Mouse (Mus musculus) embryonic facial prominence, embryonic 10.5 days (tissue): ENCODE data around the gene Camk2d. TPM values are rescaled to one million over a fixed set of nuclear protein-coding genes. Genes with fewer than 3 reads are reported as not detected.

ENCODE experiments used
- DNase-seq: peaks from one replicate; pipeline ENCODE4 v3.0.0-alpha.2; 2017; ENCODE audit warnings: low spot score
- H3K27ac ChIP-seq: fragments of 300-500 bp; sonication (generic); replicated peaks from 2 replicates; pipeline ENCODE4 v1.5.1; 2016; ENCODE audit warnings: mild to moderate bottlenecking
- H3K27me3 ChIP-seq: fragments of 300-500 bp; sonication (generic); replicated peaks from 2 replicates; pipeline ENCODE4 v1.6.1; 2016; ENCODE audit warnings: low read depth, mild to moderate bottlenecking; ENCODE audit not compliant: poor library complexity, severe bottlenecking
- H3K36me3 ChIP-seq: fragments of 300-500 bp; sonication (generic); replicated peaks from 2 replicates; pipeline ENCODE4 v1.6.1; 2016; ENCODE audit warnings: mild to moderate bottlenecking, moderate library complexity
- H3K4me1 ChIP-seq: fragments of 300-500 bp; sonication (generic); 2 replicates; pipeline ENCODE4 v1.6.1; 2016
- H3K4me3 ChIP-seq: fragments of 300-500 bp; sonication (generic); 2 replicates; pipeline ENCODE4 v1.5.1; 2016; ENCODE audit warnings: mild to moderate bottlenecking, moderate library complexity
- H3K9me3 ChIP-seq: fragments of 300-500 bp; sonication (generic); 2 replicates; pipeline ENCODE4 v1.6.1; 2016; ENCODE audit warnings: mild to moderate bottlenecking
- WGBS: fragments of 180-500 bp; shearing (Covaris S2); methylation state at CpG from one replicate; pipeline ENCODE4 v1.1.7; 2016; 5-methylcytosine and 5-hydroxymethylcytosine counted together
- polyA plus RNA-seq: library from polyadenylated mRNA; unstranded; fragments of >200 nt; fragmentation: Nextera tagmentation; extraction: Ambion mirVana; gene quantifications from 2 replicates; pipeline ENCODE4 v1.2.1, GENCODE M21; 2016

Camk2d gene
- polyA plus RNA-seq, 1 experiment from 2014 or later = 13.7 TPM

GRCm38 (mm10) chr3:126620152-126620551 lies 24.1 kb downstream of the Camk2d start:
- no peaks in the 10 kb centered on the region for H3K9me3 ChIP-seq
- H3K27ac ChIP-seq = no peak overlapping the region
- no peaks in the 10 kb centered on the region for H3K4me1 ChIP-seq
- H3K27me3 ChIP-seq = no peaks in the 10 kb centered on the region
- H3K36me3 ChIP-seq = no peaks in the 10 kb centered on the region; the same call in none of the 2 replicates
- H3K4me3 ChIP-seq = no peak overlapping the region
- DNase-seq = no peak
- 91% methylated on average over 6 of the region's 6 CpGs for WGBS

- Histone ChIP-seq H3K4me3 (no peak overlapping the region), H3K27me3 (no peaks in the 10 kb centered on the region), H3K36me3 (no peaks in the 10 kb centered on the region; the same call in 1 of the 2 replicates), H3K27ac (no peak overlapping the region), H3K9me3 (no peaks in the 10 kb centered on the region), H3K4me1 (no peaks in the 10 kb centered on the region)
- DNase-seq = no peak
- WGBS = 92% methylated on average over 2 of the region's 2 CpGs
Measured at GRCm38 (mm10) chr3:126622509-126622908, 26.4 kb downstream of the Camk2d start.

GRCm38 (mm10) chr3:126624994-126625763 lies 29.1 kb downstream of the Camk2d start:
- WGBS = 90% methylated on average over 11 of the region's 11 CpGs
- Histone ChIP-seq H3K27ac (no peak overlapping the region), H3K4me3 (no peak overlapping the region), H3K36me3 (no peaks in the 10 kb centered on the region), H3K4me1 (no peaks in the 10 kb centered on the region), H3K27me3 (no peaks in the 10 kb centered on the region), H3K9me3 (no peaks in the 10 kb centered on the region)
- DNase-seq = no peak

- Histone ChIP-seq H3K27ac (no peak overlapping the region), H3K36me3 (no peaks in the 10 kb centered on the region), H3K4me3 (no peak overlapping the region), H3K27me3 (no peaks in the 10 kb centered on the region), H3K9me3 (no peaks in the 10 kb centered on the region), H3K4me1 (no peaks in the 10 kb centered on the region)
- DNase-seq = no peak
- 88% methylated on average over 8 of the region's 8 CpGs for WGBS
Measured at GRCm38 (mm10) chr3:126625764-126626040, 29.6 kb downstream of the Camk2d start.

- Histone ChIP-seq H3K36me3 (no peaks in the 10 kb centered on the region), H3K4me1 (peaks cover 3% of the 10 kb centered on the region; the same call in 1 of the 2 replicates), H3K27me3 (no peaks in the 10 kb centered on the region), H3K4me3 (no peak overlapping the region), H3K27ac (no peak overlapping the region), H3K9me3 (no peaks in the 10 kb centered on the region)
- WGBS = 92% methylated on average over 4 of the region's 4 CpGs
- no peak for DNase-seq
Measured at GRCm38 (mm10) chr3:126627968-126628367, 31.9 kb downstream of the Camk2d start.

GRCm38 (mm10) chr3:126628380-126628779 lies 32.3 kb downstream of the Camk2d start:
- no peaks in the 10 kb centered on the region for H3K36me3 ChIP-seq
- no peak overlapping the region for H3K27ac ChIP-seq
- H3K4me1 ChIP-seq = peaks cover 3% of the 10 kb centered on the region; the same call in 1 of the 2 replicates
- WGBS = 66% methylated on average over 3 of the region's 3 CpGs
- no peaks in the 10 kb centered on the region for H3K27me3 ChIP-seq
- no peaks in the 10 kb centered on the region for H3K9me3 ChIP-seq
- no peak for DNase-seq
- H3K4me3 ChIP-seq = no peak overlapping the region

GRCm38 (mm10) chr3:126629040-126629439 lies 32.9 kb downstream of the Camk2d start:
- H3K9me3 ChIP-seq = no peaks in the 10 kb centered on the region
- no peak overlapping the region for H3K4me3 ChIP-seq
- no peak overlapping the region for H3K27ac ChIP-seq
- no peaks in the 10 kb centered on the region for H3K36me3 ChIP-seq
- 79% methylated on average over 2 of the region's 2 CpGs for WGBS
- no peaks in the 10 kb centered on the region for H3K27me3 ChIP-seq
- peaks cover 3% of the 10 kb centered on the region; the same call in 1 of the 2 replicates for H3K4me1 ChIP-seq
- no peak for DNase-seq

GRCm38 (mm10) chr3:126630111-126630869 lies 34.2 kb downstream of the Camk2d start:
- 87% methylated on average over 19 of the region's 19 CpGs for WGBS
- H3K27me3 ChIP-seq = no peaks in the 10 kb centered on the region
- H3K9me3 ChIP-seq = no peaks in the 10 kb centered on the region
- H3K27ac ChIP-seq = no peak overlapping the region
- no peak for DNase-seq
- no peak overlapping the region for H3K4me3 ChIP-seq
- peaks cover 3% of the 10 kb centered on the region; the same call in 1 of the 2 replicates for H3K4me1 ChIP-seq
- H3K36me3 ChIP-seq = no peaks in the 10 kb centered on the region

GRCm38 (mm10) chr3:126631583-126631982 lies 35.5 kb downstream of the Camk2d start:
- Histone ChIP-seq H3K4me1 (peaks cover 3% of the 10 kb centered on the region; the same call in 1 of the 2 replicates), H3K9me3 (no peaks in the 10 kb centered on the region), H3K36me3 (no peaks in the 10 kb centered on the region), H3K4me3 (no peak overlapping the region), H3K27ac (no peak overlapping the region), H3K27me3 (no peaks in the 10 kb centered on the region)
- DNase-seq = no peak
- WGBS = 71% methylated on average over 8 of the region's 8 CpGs

- H3K4me3 ChIP-seq = no peak overlapping the region
- H3K27ac ChIP-seq = no peak overlapping the region
- H3K36me3 ChIP-seq = no peaks in the 10 kb centered on the region
- H3K27me3 ChIP-seq = no peaks in the 10 kb centered on the region
- no peak for DNase-seq
- H3K4me1 ChIP-seq = peaks cover 3% of the 10 kb centered on the region; the same call in 1 of the 2 replicates
- 76% methylated on average over 7 of the region's 7 CpGs for WGBS
- H3K9me3 ChIP-seq = no peaks in the 10 kb centered on the region
Measured at GRCm38 (mm10) chr3:126632580-126632979, 36.5 kb downstream of the Camk2d start.

GRCm38 (mm10) chr3:126634171-126634570 lies 38.1 kb downstream of the Camk2d start:
- Histone ChIP-seq H3K27ac (no peak overlapping the region), H3K4me1 (peaks cover 3% of the 10 kb centered on the region; the same call in 1 of the 2 replicates), H3K9me3 (no peaks in the 10 kb centered on the region), H3K4me3 (no peak overlapping the region), H3K36me3 (no peaks in the 10 kb centered on the region), H3K27me3 (no peaks in the 10 kb centered on the region)
- DNase-seq = no peak
- WGBS = 80% methylated on average over 6 of the region's 6 CpGs

- H3K36me3 ChIP-seq = no peaks in the 10 kb centered on the region
- H3K9me3 ChIP-seq = no peaks in the 10 kb centered on the region
- DNase-seq = no peak
- no peak overlapping the region for H3K4me3 ChIP-seq
- peaks cover 11% of the 10 kb centered on the region for H3K4me1 ChIP-seq
- H3K27me3 ChIP-seq = no peaks in the 10 kb centered on the region
- no peak overlapping the region for H3K27ac ChIP-seq
- 92% methylated on average over 1 of the region's 1 CpGs for WGBS
Measured at GRCm38 (mm10) chr3:126638259-126638658, 42.2 kb downstream of the Camk2d start.

- H3K27me3 ChIP-seq = no peaks in the 10 kb centered on the region
- no peaks in the 10 kb centered on the region for H3K36me3 ChIP-seq
- 83% methylated on average over 5 of the region's 5 CpGs for WGBS
- no peak overlapping the region for H3K4me3 ChIP-seq
- H3K9me3 ChIP-seq = no peaks in the 10 kb centered on the region
- H3K4me1 ChIP-seq = peaks cover 19% of the 10 kb centered on the region
- DNase-seq = no peak
- no peak overlapping the region for H3K27ac ChIP-seq
Measured at GRCm38 (mm10) chr3:126639098-126639513, 43.0 kb downstream of the Camk2d start.
